Mouse (Mus musculus) ES-Bruce4 (cell line): ENCODE results near the gene Prpf8.

Experiments
- CTCF ChIP-seq: IDR thresholded peaks from one replicate; pipeline ENCODE4 v1.8.1; 2011; ENCODE audit warnings: low read depth, low read length
- EP300 ChIP-seq: IDR thresholded peaks from 2 replicates; pipeline ENCODE4 v1.6.1; 2011; ENCODE audit warnings: low read depth, low read length; ENCODE audit not compliant: insufficient read depth
- POLR2A ChIP-seq: IDR thresholded peaks from one replicate; pipeline ENCODE4 v1.8.1; 2011; ENCODE audit warnings: low read length; ENCODE audit not compliant: insufficient read depth

- TF ChIP-seq POLR2A (no peak), CTCF (no peak), EP300 (no peak)
Measured at GRCm38 (mm10) chr11:75458628-75459041, 28.0 kb upstream of the Prpf8 start.
